Mouse (Mus musculus): ENCODE measurements around the gene Nr4a1. TPM values are rescaled to one million over a fixed set of nuclear protein-coding genes. Genes with fewer than 3 reads are reported as not detected.
A peak's percentile ranks its signal among the peaks of the same experiment; 100 is the strongest.

The Nr4a1 gene
- 4.5 TPM in 2 replicates for polyA plus RNA-seq (2015; fragmentation: Nextera tagmentation; extraction: Ambion mirVana)

DNA sequence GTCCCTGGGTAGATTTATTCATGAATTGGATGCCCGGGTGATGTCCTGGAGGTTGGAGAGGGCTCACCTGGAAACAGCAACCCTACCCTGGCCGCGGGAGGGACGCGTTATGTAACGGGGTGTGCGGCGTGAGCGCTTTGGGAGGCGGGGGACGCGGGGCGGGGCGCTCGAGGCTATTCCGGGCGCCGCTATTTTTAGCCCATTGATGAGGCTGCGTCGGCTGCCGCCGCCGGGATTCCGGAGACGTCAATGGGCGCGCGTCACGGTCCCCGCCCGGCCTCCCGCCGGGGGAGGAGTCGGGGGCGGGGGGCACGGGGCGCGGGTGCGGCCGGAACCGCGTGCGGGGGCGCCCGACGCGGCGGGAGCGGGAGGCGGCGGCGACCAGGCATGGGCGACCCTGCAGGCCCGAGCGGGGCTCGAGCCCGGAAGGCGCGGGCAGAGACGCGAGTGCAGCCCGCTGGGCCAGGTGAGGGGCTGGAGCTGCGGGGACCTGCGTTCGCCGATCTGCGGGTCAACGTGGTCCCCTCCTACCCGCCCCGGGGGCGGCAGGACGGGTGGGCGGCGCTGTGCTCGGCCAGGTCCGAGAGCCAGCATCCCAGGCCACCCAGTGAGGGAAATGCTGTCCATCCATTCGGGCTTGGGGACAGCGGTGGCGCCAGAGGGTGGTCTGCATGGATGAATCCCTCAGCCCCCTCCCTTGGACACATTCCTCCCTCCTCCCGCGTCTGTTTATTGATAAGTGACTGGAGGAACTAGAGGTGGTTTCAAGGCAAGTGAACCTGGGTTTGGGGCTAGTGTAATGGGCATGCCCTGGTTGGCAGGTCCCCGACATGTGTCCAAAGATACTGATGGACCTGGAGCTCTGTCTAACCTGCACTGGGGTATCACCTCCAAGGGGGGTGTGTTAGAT is at the start of gene Nr4a1:
Gene Nr4a1 (plus strand): TSS at position 384 of the 910 bp plus-strand sequence.
- Histone ChIP-seq H3K36me3 (ENCODE audit: control insufficient read depth, insufficient read depth) (no peaks in the 10 kb centered on the region), H3K27me3 (replicated peaks; ENCODE audit: control insufficient read depth, insufficient read depth, low read length) (no peaks in the 10 kb centered on the region; the same call in 1 of the 2 replicates), H3K9ac (replicated peaks; ENCODE audit: low read depth, low read length) (peak within 1 kb of the TSS; percentile 81), H3K27ac (ENCODE audit: low read length) (no peak within 1 kb of the TSS; the same call in 1 of the 2 replicates), H3K4me2 (ENCODE audit: low read length) (peak within 1 kb of the TSS; percentile 93), H3K4me1 (replicated peaks; ENCODE audit: control insufficient read depth, insufficient read depth, low read length) (peaks cover 11% of the 10 kb centered on the region; the same call in 1 of the 2 replicates), H3K9me3 (ENCODE audit: control insufficient read depth, low read length) (no peaks in the 10 kb centered on the region), H3K4me3 (replicated peaks; ENCODE audit: low read length) (peak within 1 kb of the TSS; percentile 66)
- ATAC-seq, result peak; percentile 76
- WGBS, result 2% methylated on average over 46 of the region's 82 CpGs

DNA sequence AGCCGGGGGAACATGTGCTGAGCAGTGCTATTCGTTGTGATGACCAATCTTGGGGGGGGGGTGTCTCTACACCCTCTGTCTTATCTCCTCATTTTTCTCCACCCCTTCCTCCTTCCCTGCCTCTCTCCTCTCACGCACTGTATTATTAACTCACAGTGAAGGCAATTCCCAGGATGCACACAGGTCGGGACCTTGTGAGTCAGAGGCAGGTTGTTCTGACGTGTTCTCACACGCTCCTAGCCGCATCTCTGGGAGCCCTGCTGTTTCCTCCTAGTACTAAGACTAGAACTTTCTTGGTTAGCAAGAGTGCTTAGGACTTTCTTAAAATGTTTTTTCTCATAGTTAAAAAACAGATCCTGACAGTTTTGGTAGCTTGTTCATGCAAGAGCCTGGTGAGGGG is 49.3 kb upstream of the Nr4a1 start:
- H3K36me3 ChIP-seq (ENCODE audit: control insufficient read depth, insufficient read depth), result peaks cover 45% of the 10 kb centered on the region
- no peak overlapping the region for H3K4me3 ChIP-seq (replicated peaks; ENCODE audit: low read length)
- ATAC-seq, result no peak
- no peak overlapping the region for H3K9ac ChIP-seq (replicated peaks; ENCODE audit: low read depth, low read length)
- H3K27me3 ChIP-seq (replicated peaks; ENCODE audit: control insufficient read depth, insufficient read depth, low read length), result no peaks in the 10 kb centered on the region
- H3K9me3 ChIP-seq (ENCODE audit: control insufficient read depth, low read length), result no peaks in the 10 kb centered on the region
- no peak overlapping the region for H3K27ac ChIP-seq (ENCODE audit: low read length)
- 91% methylated on average over 7 of the region's 7 CpGs for WGBS
- H3K4me1 ChIP-seq (replicated peaks; ENCODE audit: control insufficient read depth, insufficient read depth, low read length), result no peaks in the 10 kb centered on the region
- no peak overlapping the region for H3K4me2 ChIP-seq (ENCODE audit: low read length)

GRCm38 (mm10) chr15:101210228-101210627 is 43.8 kb upstream of the Nr4a1 start:
- Histone ChIP-seq H3K27me3 (replicated peaks; ENCODE audit: control insufficient read depth, insufficient read depth, low read length) (no peaks in the 10 kb centered on the region), H3K9me3 (ENCODE audit: control insufficient read depth, low read length) (no peaks in the 10 kb centered on the region), H3K9ac (replicated peaks; ENCODE audit: low read depth, low read length) (no peak overlapping the region), H3K4me3 (replicated peaks; ENCODE audit: low read length) (no peak overlapping the region), H3K27ac (ENCODE audit: low read length) (no peak overlapping the region), H3K4me2 (ENCODE audit: low read length) (no peak overlapping the region), H3K36me3 (ENCODE audit: control insufficient read depth, insufficient read depth) (peaks cover 15% of the 10 kb centered on the region), H3K4me1 (replicated peaks; ENCODE audit: control insufficient read depth, insufficient read depth, low read length) (no peaks in the 10 kb centered on the region)
- peak; percentile 26; the same call in 1 of the 2 replicates for ATAC-seq
- WGBS, result 61% methylated on average over 6 of the region's 6 CpGs

- Histone ChIP-seq H3K36me3 (ENCODE audit: control insufficient read depth, insufficient read depth) (peaks cover 15% of the 10 kb centered on the region), H3K4me2 (ENCODE audit: low read length) (no peak overlapping the region), H3K27ac (ENCODE audit: low read length) (no peak overlapping the region)
Observed at GRCm38 (mm10) chr15:101210998-101211613, 43.0 kb upstream of the Nr4a1 start.

GRCm38 (mm10) chr15:101212435-101212834 is 41.6 kb upstream of the Nr4a1 start:
- Histone ChIP-seq H3K4me3 (replicated peaks; ENCODE audit: low read length) (no peak overlapping the region), H3K4me1 (replicated peaks; ENCODE audit: control insufficient read depth, insufficient read depth, low read length) (no peaks in the 10 kb centered on the region), H3K27me3 (replicated peaks; ENCODE audit: control insufficient read depth, insufficient read depth, low read length) (no peaks in the 10 kb centered on the region), H3K4me2 (ENCODE audit: low read length) (no peak overlapping the region), H3K9ac (replicated peaks; ENCODE audit: low read depth, low read length) (no peak overlapping the region), H3K27ac (ENCODE audit: low read length) (no peak overlapping the region), H3K36me3 (ENCODE audit: control insufficient read depth, insufficient read depth) (peaks cover 11% of the 10 kb centered on the region), H3K9me3 (ENCODE audit: control insufficient read depth, low read length) (no peaks in the 10 kb centered on the region)
- no peak for ATAC-seq
- 76% methylated on average over 14 of the region's 14 CpGs for WGBS

More at GRCm38 (mm10) chr15:101210998-101211613, 43.0 kb upstream of the Nr4a1 start:
- ATAC-seq, result no peak
- 89% methylated on average over 14 of the region's 14 CpGs for whole genome bisulfite sequencing
- H3K4me3 ChIP-seq (replicated peaks; ENCODE audit: low read length), result no peak overlapping the region
- H3K9ac ChIP-seq (replicated peaks; ENCODE audit: low read depth, low read length), result no peak overlapping the region
- no peaks in the 10 kb centered on the region for H3K4me1 ChIP-seq (replicated peaks; ENCODE audit: control insufficient read depth, insufficient read depth, low read length)
- H3K9me3 ChIP-seq (ENCODE audit: control insufficient read depth, low read length), result no peaks in the 10 kb centered on the region
- no peaks in the 10 kb centered on the region for H3K27me3 ChIP-seq (replicated peaks; ENCODE audit: control insufficient read depth, insufficient read depth, low read length)

DNA sequence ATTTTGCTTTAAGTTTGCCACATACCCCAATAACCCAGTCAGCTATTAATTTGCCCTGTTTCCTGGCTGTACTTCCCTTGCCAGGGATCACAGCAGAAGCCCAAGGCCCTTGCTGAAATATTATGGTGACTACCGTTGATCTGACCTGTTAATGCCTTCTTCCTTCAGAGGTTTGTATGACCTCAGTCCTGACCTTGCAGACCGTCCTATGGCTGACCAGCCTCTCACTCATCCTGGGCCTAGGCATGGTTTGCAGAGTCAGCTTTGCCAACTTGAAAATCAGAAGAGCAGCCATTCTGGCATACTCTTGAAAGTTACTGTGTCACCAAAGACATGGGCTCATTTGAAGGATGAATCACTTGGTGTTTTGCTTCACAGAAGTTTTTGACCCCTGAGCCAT is 38.9 kb upstream of the Nr4a1 start:
- WGBS, result 83% methylated on average over 2 of the region's 2 CpGs
- H3K27me3 ChIP-seq (replicated peaks; ENCODE audit: control insufficient read depth, insufficient read depth, low read length), result no peaks in the 10 kb centered on the region
- ATAC-seq, result no peak

GRCm38 (mm10) chr15:101216036-101216435 is 38.0 kb upstream of the Nr4a1 start:
- H3K9me3 ChIP-seq (ENCODE audit: control insufficient read depth, low read length), result no peaks in the 10 kb centered on the region
- no peak overlapping the region for H3K4me3 ChIP-seq (replicated peaks; ENCODE audit: low read length)
- H3K4me2 ChIP-seq (ENCODE audit: low read length), result no peak overlapping the region
- 75% methylated on average over 4 of the region's 4 CpGs for WGBS
- no peak overlapping the region for H3K27ac ChIP-seq (ENCODE audit: low read length)
- H3K36me3 ChIP-seq (ENCODE audit: control insufficient read depth, insufficient read depth), result peaks cover 6% of the 10 kb centered on the region
- no peaks in the 10 kb centered on the region for H3K27me3 ChIP-seq (replicated peaks; ENCODE audit: control insufficient read depth, insufficient read depth, low read length)
- H3K9ac ChIP-seq (replicated peaks; ENCODE audit: low read depth, low read length), result no peak overlapping the region
- H3K4me1 ChIP-seq (replicated peaks; ENCODE audit: control insufficient read depth, insufficient read depth, low read length), result peaks cover 4% of the 10 kb centered on the region; the same call in 1 of the 2 replicates
- no peak for ATAC-seq

More for the DNA sequence above, 38.9 kb upstream of the Nr4a1 start:
- no peaks in the 10 kb centered on the region for H3K4me1 ChIP-seq (replicated peaks; ENCODE audit: control insufficient read depth, insufficient read depth, low read length)
- no peak overlapping the region for H3K4me2 ChIP-seq (ENCODE audit: low read length)
- no peaks in the 10 kb centered on the region for H3K9me3 ChIP-seq (ENCODE audit: control insufficient read depth, low read length)
- H3K27ac ChIP-seq (ENCODE audit: low read length), result no peak overlapping the region
- H3K9ac ChIP-seq (replicated peaks; ENCODE audit: low read depth, low read length), result no peak overlapping the region
- H3K4me3 ChIP-seq (replicated peaks; ENCODE audit: low read length), result no peak overlapping the region
- peaks cover 8% of the 10 kb centered on the region for H3K36me3 ChIP-seq (ENCODE audit: control insufficient read depth, insufficient read depth)

GRCm38 (mm10) chr15:101220905-101221297 is 33.2 kb upstream of the Nr4a1 start:
- Histone ChIP-seq H3K9ac (replicated peaks; ENCODE audit: low read depth, low read length) (no peak overlapping the region), H3K27ac (ENCODE audit: low read length) (no peak overlapping the region), H3K4me2 (ENCODE audit: low read length) (no peak overlapping the region), H3K4me3 (replicated peaks; ENCODE audit: low read length) (no peak overlapping the region), H3K36me3 (ENCODE audit: control insufficient read depth, insufficient read depth) (no peaks in the 10 kb centered on the region), H3K9me3 (ENCODE audit: control insufficient read depth, low read length) (no peaks in the 10 kb centered on the region), H3K4me1 (replicated peaks; ENCODE audit: control insufficient read depth, insufficient read depth, low read length) (peaks cover 22% of the 10 kb centered on the region), H3K27me3 (replicated peaks; ENCODE audit: control insufficient read depth, insufficient read depth, low read length) (peaks cover 3% of the 10 kb centered on the region; the same call in 1 of the 2 replicates)
- 2% methylated on average over 8 of the region's 8 CpGs for WGBS
- no peak for ATAC-seq
